Mouse (Mus musculus): ENCODE results near the gene D030056L22Rik. TPM values are rescaled to one million over a fixed set of nuclear protein-coding genes. Genes with fewer than 3 reads are reported as not detected.

D030056L22Rik gene
- total and polyA plus RNA-seq, 3 experiments = 20.6 to 76.0 (median 29.2) TPM

- Histone ChIP-seq H3K4me2 (ENCODE audit: insufficient read depth, low read depth, poor library complexity, severe bottlenecking) (no peak overlapping the region), H3K9me3 (replicated peaks; ENCODE audit: low read length) (no peaks in the 10 kb centered on the region), H3K27me3 (replicated peaks) (no peaks in the 10 kb centered on the region), H3K9ac (ENCODE audit: insufficient read depth, low read depth) (no peak overlapping the region), H3K4me1 (ENCODE audit: control insufficient read depth in 1 of 2, insufficient read depth in 2 of 2) (peaks cover 2 to 23% of the 10 kb centered on the region in 2 experiments; a peak in 3 of 4 replicates), H3K27ac (ENCODE audit: insufficient read depth, low read depth) (no peak overlapping the region), H3K4me3 (replicated peaks in 1 of 3; ENCODE audit: low read depth in 2 of 3, low read length in 2 of 3, poor library complexity in 1 of 3) (no peak overlapping the region), H3K79me2 (replicated peaks; ENCODE audit: control insufficient read depth, extremely low read depth, insufficient read depth, poor library complexity, severe bottlenecking) (peaks cover 10% of the 10 kb centered on the region), H3K36me3 (replicated peaks in 1 of 2; ENCODE audit: control insufficient read depth in 1 of 2, insufficient read depth in 1 of 2, low read length in 1 of 2) (no peaks in the 10 kb centered on the region)
- in situ Hi-C loops (cut with MboI; ENCODE audit: low pct_ligation_motif_present, low pct_unique_long_range_greater_than_20kb, low sequenced_read_pairs) = no loop called here
- TF ChIP-seq USF2 (conservative IDR thresholded peaks at IDR 0.05; ENCODE audit: low read depth, low read length) (no peak), POLR2AphosphoS2 (IDR thresholded peaks at IDR 0.05; ENCODE audit: low read depth, low read length) (no peak), GABPA (IDR thresholded peaks at IDR 0.05; ENCODE audit: insufficient replicate concordance, low read depth, low read length) (no peak), MAFK (IDR thresholded peaks at IDR 0.05; ENCODE audit: insufficient replicate concordance, low read length) (no peak), JUND (conservative IDR thresholded peaks at IDR 0.05; ENCODE audit: low read depth, low read length) (no peak), ETS1 (conservative IDR thresholded peaks at IDR 0.05; ENCODE audit: low read depth, low read length) (no peak), CHD2 (IDR thresholded peaks at IDR 0.05; ENCODE audit: low read length) (no peak), KAT2A (IDR thresholded peaks at IDR 0.05; ENCODE audit: insufficient replicate concordance, low read length) (no peak), ZKSCAN1 (IDR thresholded peaks at IDR 0.05; ENCODE audit: borderline replicate concordance, low read depth, low read length) (no peak), ZNF384 (IDR thresholded peaks at IDR 0.05; ENCODE audit: low read depth, low read length) (no peak)
- DNase-seq (ENCODE audit: extremely low read depth) = no peak
- dilution Hi-C loops (cut with MboI; ENCODE audit: extremely low pct_ligation_motif_present, extremely low pct_unique_long_range_greater_than_20kb, low sequenced_read_pairs) = no loop called here
These were observed 46.0 kb upstream of the D030056L22Rik start for GRCm38 (mm10) chr19:18666966-18667365.

GRCm38 (mm10) chr19:18669551-18669950 is 43.4 kb upstream of the D030056L22Rik start:
- Histone ChIP-seq H3K4me2 (ENCODE audit: insufficient read depth, low read depth, poor library complexity, severe bottlenecking) (no peak overlapping the region), H3K4me1 (ENCODE audit: control insufficient read depth in 1 of 2, insufficient read depth in 2 of 2) (peaks cover 4 to 32% of the 10 kb centered on the region in 2 experiments; a peak in 3 of 4 replicates), H3K79me2 (replicated peaks; ENCODE audit: control insufficient read depth, extremely low read depth, insufficient read depth, poor library complexity, severe bottlenecking) (peaks cover 34% of the 10 kb centered on the region), H3K27me3 (replicated peaks) (no peaks in the 10 kb centered on the region), H3K36me3 (replicated peaks in 1 of 2; ENCODE audit: control insufficient read depth in 1 of 2, insufficient read depth in 1 of 2, low read length in 1 of 2) (peaks cover 0 to 6% of the 10 kb centered on the region in 2 experiments), H3K9me3 (replicated peaks; ENCODE audit: low read length) (no peaks in the 10 kb centered on the region), H3K9ac (ENCODE audit: insufficient read depth, low read depth) (no peak overlapping the region), H3K27ac (ENCODE audit: insufficient read depth, low read depth) (no peak overlapping the region), H3K4me3 (replicated peaks in 1 of 3; ENCODE audit: low read depth in 2 of 3, low read length in 2 of 3, poor library complexity in 1 of 3) (no peak overlapping the region)
- DNase-seq (ENCODE audit: extremely low read depth) = no peak
- TF ChIP-seq ZMIZ1 (IDR thresholded peaks at IDR 0.05; ENCODE audit: low read depth, low read length) (no peak), ELF1 (IDR thresholded peaks at IDR 0.05; ENCODE audit: low read depth, low read length) (no peak), MAFK (IDR thresholded peaks at IDR 0.05; ENCODE audit: insufficient replicate concordance, low read length) (no peak), SIN3A (IDR thresholded peaks at IDR 0.05; ENCODE audit: low read length) (no peak), PAX5 (IDR thresholded peaks at IDR 0.05; ENCODE audit: low read length) (no peak), KAT2A (IDR thresholded peaks at IDR 0.05; ENCODE audit: insufficient replicate concordance, low read length) (no peak), ETS1 (conservative IDR thresholded peaks at IDR 0.05; ENCODE audit: low read depth, low read length) (no peak), NELFE (IDR thresholded peaks at IDR 0.05; ENCODE audit: low read depth, low read length) (no peak), ZKSCAN1 (IDR thresholded peaks at IDR 0.05; ENCODE audit: borderline replicate concordance, low read depth, low read length) (no peak), USF1 (IDR thresholded peaks at IDR 0.05; ENCODE audit: low read depth, low read length) (no peak), CTCF (conservative IDR thresholded peaks at IDR 0.05 in 1 of 2, IDR thresholded peaks at IDR 0.05 in 1 of 2; ENCODE audit: low read depth in 2 of 2, low read length in 2 of 2) (no peak), MEF2A (IDR thresholded peaks at IDR 0.05; ENCODE audit: borderline replicate concordance, low read depth, low read length) (no peak), JUND (conservative IDR thresholded peaks at IDR 0.05; ENCODE audit: low read depth, low read length) (no peak), MAZ (IDR thresholded peaks at IDR 0.05; ENCODE audit: low read depth, low read length) (no peak), SMC3 (IDR thresholded peaks at IDR 0.05; ENCODE audit: low read depth, low read length) (no peak), E2F4 (IDR thresholded peaks at IDR 0.05; ENCODE audit: insufficient replicate concordance, low read depth, low read length) (no peak), IRF4 (IDR thresholded peaks at IDR 0.05; ENCODE audit: low read depth, low read length) (no peak)
- dilution Hi-C loops (cut with MboI; ENCODE audit: extremely low pct_ligation_motif_present, extremely low pct_unique_long_range_greater_than_20kb, low sequenced_read_pairs) = no loop called here
- in situ Hi-C loops (cut with MboI; ENCODE audit: low pct_ligation_motif_present, low pct_unique_long_range_greater_than_20kb, low sequenced_read_pairs) = no loop called here

Measured in CH12.LX (cell line).